Mouse (Mus musculus) gastrocnemius, postnatal 25 days (tissue): ENCODE measurements around the gene Gm2030. TPM values are rescaled to one million over a fixed set of nuclear protein-coding genes. Genes with fewer than 3 reads are reported as not detected.
"Not testable (repeated sequence)": the region's sequence is repeated elsewhere in the genome, so short reads cannot be mapped to it uniquely, and the experiment has no call there.

Experiments
- DNase-seq: peaks from one replicate; pipeline ENCODE4 v3.0.0; 2022
- long read RNA-seq, 2 experiments: library from polyadenylated mRNA; stranded (forward); transcript quantifications; one replicate each; pipeline ENCODE4 v2.0.0; 2021
- total RNA-seq, 2 experiments: library from RNA; stranded (reverse); gene quantifications; 1 replicate in 1 of 2; 2 replicates in 1 of 2; pipeline ENCODE4 v1.2.3; 2021

Gm2030 gene
- total RNA-seq = not detected
- long read RNA-seq, experiment 1 = 0 reads
- long read RNA-seq, experiment 2 = 0 reads

- DNase-seq = not testable (repeated sequence)
Measured at GRCm38 (mm10) chrX:26309944-26310343, at the start of gene Gm2030. TSS of gene Gm2030 (minus strand) at chrX:26310044.

Other genes starting within 250 kb of the Gm2030 start
- not detected for gene Gm2012, start 78.7 kb downstream of the Gm2030 start, total RNA-seq
- gene Slx, start 235.5 kb upstream of the Gm2030 start, total RNA-seq = not detected